Mouse (Mus musculus): ENCODE data around the gene 1700025B11Rik. TPM values are rescaled to one million over a fixed set of nuclear protein-coding genes. Genes with fewer than 3 reads are reported as not detected.
"Not testable (repeated sequence)": the region's sequence is repeated elsewhere in the genome, so short reads cannot be mapped to it uniquely, and the experiment has no call there.

The 1700025B11Rik gene
- polyA plus RNA-seq (2012; rRNA removed), result not detected in 2 replicates

- no peak for DNase-seq (ENCODE audit: extremely low spot score in 1 of 2, low spot score in 1 of 2)
Measured at GRCm38 (mm10) chr15:77561792-77562191, at the start of gene 1700025B11Rik. Gene 1700025B11Rik, minus strand, starts transcription at chr15:77561892.

- no peak for DNase-seq (ENCODE audit: extremely low spot score in 1 of 2, low spot score in 1 of 2)
Measured at GRCm38 (mm10) chr15:77606069-77606468, 44.4 kb upstream of the 1700025B11Rik start.

GRCm38 (mm10) chr15:77598958-77599357 is 37.3 kb upstream of the 1700025B11Rik start, which contains the start of gene Gm36245:
Gene Gm36245, plus strand, starts transcription at chr15:77599258.
- no peak for DNase-seq (ENCODE audit: extremely low spot score in 1 of 2, low spot score in 1 of 2)

GRCm38 (mm10) chr15:77598429-77598828 is 36.7 kb upstream of the 1700025B11Rik start:
- no peak for DNase-seq (ENCODE audit: extremely low spot score in 1 of 2, low spot score in 1 of 2)

- no peak for DNase-seq (ENCODE audit: extremely low spot score in 1 of 2, low spot score in 1 of 2)
Measured at GRCm38 (mm10) chr15:77595961-77596360, 34.3 kb upstream of the 1700025B11Rik start, which contains the start of gene Apol10b. Gene Apol10b, minus strand, starts transcription at chr15:77596125.

GRCm38 (mm10) chr15:77593557-77593956 is 31.9 kb upstream of the 1700025B11Rik start:
- no peak for DNase-seq (ENCODE audit: extremely low spot score in 1 of 2, low spot score in 1 of 2)

GRCm38 (mm10) chr15:77590881-77591280 is 29.2 kb upstream of the 1700025B11Rik start:
- DNase-seq (ENCODE audit: extremely low spot score in 1 of 2, low spot score in 1 of 2), result no peak

- DNase-seq (ENCODE audit: extremely low spot score in 1 of 2, low spot score in 1 of 2), result no peak
Measured at GRCm38 (mm10) chr15:77588981-77589380, 27.3 kb upstream of the 1700025B11Rik start.

GRCm38 (mm10) chr15:77587026-77587425 is 25.3 kb upstream of the 1700025B11Rik start:
- no peak for DNase-seq (ENCODE audit: extremely low spot score in 1 of 2, low spot score in 1 of 2)

- peak in 1 of 2 experiments; percentile 5 for DNase-seq (ENCODE audit: extremely low spot score in 1 of 2, low spot score in 1 of 2)
Measured at GRCm38 (mm10) chr15:77581681-77582080, 20.0 kb upstream of the 1700025B11Rik start.

- DNase-seq (ENCODE audit: extremely low spot score in 1 of 2, low spot score in 1 of 2), result no peak
Measured at GRCm38 (mm10) chr15:77579311-77579710, 17.6 kb upstream of the 1700025B11Rik start.

- DNase-seq (ENCODE audit: extremely low spot score in 1 of 2, low spot score in 1 of 2), result no peak
Measured at GRCm38 (mm10) chr15:77578801-77579200, 17.1 kb upstream of the 1700025B11Rik start.

GRCm38 (mm10) chr15:77563219-77563618 is 1.5 kb upstream of the 1700025B11Rik start:
- no peak for DNase-seq (ENCODE audit: extremely low spot score in 1 of 2, low spot score in 1 of 2)

- not testable (repeated sequence) for DNase-seq (ENCODE audit: extremely low spot score in 1 of 2, low spot score in 1 of 2)
Measured at GRCm38 (mm10) chr15:77539221-77539620, 22.5 kb downstream of the 1700025B11Rik start.

- DNase-seq (ENCODE audit: extremely low spot score in 1 of 2, low spot score in 1 of 2), result no peak
Measured at GRCm38 (mm10) chr15:77533216-77533615, 28.5 kb downstream of the 1700025B11Rik start, which contains the start of gene Apol7c. Gene Apol7c, minus strand, starts transcription at chr15:77533316.

GRCm38 (mm10) chr15:77523186-77523843 is 38.4 kb downstream of the 1700025B11Rik start:
- peak in 1 of 2 experiments; percentile 56 for DNase-seq (ENCODE audit: extremely low spot score in 1 of 2, low spot score in 1 of 2)

GRCm38 (mm10) chr15:77520596-77520995 is 41.1 kb downstream of the 1700025B11Rik start:
- not testable (repeated sequence) for DNase-seq (ENCODE audit: extremely low spot score in 1 of 2, low spot score in 1 of 2)

Other genes starting within 250 kb of the 1700025B11Rik start
- gene Apol7a, start 162.8 kb downstream of the 1700025B11Rik start, polyA plus RNA-seq (2012; rRNA removed), result 0.19 and 0.38 TPM in 2 replicates
- gene Apol9a, start 150.8 kb downstream of the 1700025B11Rik start, polyA plus RNA-seq (2012; rRNA removed), result 0.60 and 0.97 TPM in 2 replicates
- gene Apol7b, start 114.4 kb downstream of the 1700025B11Rik start, polyA plus RNA-seq (2012; rRNA removed), result 0.08 and 0.22 TPM in 2 replicates
- gene Apol10a, start 84.8 kb downstream of the 1700025B11Rik start, polyA plus RNA-seq (2012; rRNA removed), result 0.02 TPM in 1 of 2 replicates, not detected in the other
- gene Apol11a, start 53.6 kb downstream of the 1700025B11Rik start, polyA plus RNA-seq (2012; rRNA removed), result not detected in 2 replicates
- not detected in 2 replicates for gene Apol7c, start 28.6 kb downstream of the 1700025B11Rik start, polyA plus RNA-seq (2012; rRNA removed)
- 0.29 and 0.60 TPM in 2 replicates for gene Apol10b, start 34.2 kb upstream of the 1700025B11Rik start, polyA plus RNA-seq (2012; rRNA removed)
- not detected in 2 replicates for gene Gm36245, start 37.4 kb upstream of the 1700025B11Rik start, polyA plus RNA-seq (2012; rRNA removed)
- not detected in 2 replicates for gene Apol11b, start 81.4 kb upstream of the 1700025B11Rik start, polyA plus RNA-seq (2012; rRNA removed)
- gene Apol7e, start 137.0 kb upstream of the 1700025B11Rik start, polyA plus RNA-seq (2012; rRNA removed), result 0.04 and 0.11 TPM in 2 replicates
- 0.74 and 1.3 TPM in 2 replicates for gene Apol9b, start 167.1 kb upstream of the 1700025B11Rik start, polyA plus RNA-seq (2012; rRNA removed)
- 4.0 and 5.2 TPM in 2 replicates for gene Apol8, start 195.1 kb upstream of the 1700025B11Rik start, polyA plus RNA-seq (2012; rRNA removed)